Mouse (Mus musculus): ENCODE measurements at regions not wholly inside any gene's neighbourhood (a gene's known extent, or its start where the extent isn't known, plus 50 kb on each side); places are given as distances from the start of the nearest gene placed in this dataset.

- TF ChIP-seq CTCF (conservative IDR thresholded peaks at IDR 0.05; ENCODE audit: low read length) (no peak), NANOG (IDR thresholded peaks at IDR 0.05; ENCODE audit: borderline replicate concordance, low read length) (no peak)
These were observed 124.0 kb upstream of the Dyrk2 start for GRCm38 (mm10) chr10:118993819-118994574.

Measured in E14TG2a.4 (cell line).